Mouse (Mus musculus) retina, embryonic 14.5 days (tissue): Measurements from ENCODE around the gene Tmod1.

Experiments
- DNase-seq: peaks from one replicate; pipeline ENCODE4 v3.0.0-alpha.2; 2015; ENCODE audit warnings: low spot score

Tmod1 gene

DNA sequence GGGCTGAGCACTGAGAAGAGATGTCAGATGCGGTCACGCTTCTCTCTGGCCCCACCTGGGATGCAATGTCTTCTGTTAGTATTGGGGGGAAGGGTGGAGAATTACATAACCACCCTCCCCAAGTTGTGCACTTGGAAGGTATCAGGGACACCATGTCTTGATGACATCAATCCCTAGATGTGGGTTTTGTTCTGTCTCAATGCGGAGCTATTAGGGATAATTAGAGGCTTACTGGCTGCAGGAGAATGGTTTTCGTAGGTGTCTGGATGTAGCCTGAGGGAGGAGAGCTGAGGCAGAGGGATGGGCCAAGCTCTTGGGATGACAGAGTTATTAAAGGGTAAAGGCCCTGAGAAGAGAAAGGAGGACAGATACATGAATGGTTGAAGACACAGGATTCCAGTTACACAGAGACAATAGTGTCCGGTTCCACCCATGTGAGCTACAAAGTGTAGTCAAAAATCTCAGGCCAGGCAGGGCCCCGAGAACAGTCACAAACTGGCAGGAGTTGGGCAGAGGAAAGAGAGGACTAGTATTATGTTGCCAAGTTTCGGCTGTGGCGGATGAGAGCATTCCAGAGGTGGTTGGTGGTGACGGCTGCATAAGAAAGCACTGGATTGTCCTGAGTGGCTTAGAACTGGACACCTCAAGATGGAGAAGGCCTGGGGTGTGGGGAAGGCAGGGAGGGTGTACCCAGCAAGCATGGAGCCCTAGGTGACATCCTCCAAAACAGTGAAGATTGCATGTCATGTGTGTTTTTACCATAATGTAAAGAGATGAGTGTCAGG is 14.8 kb downstream of the Tmod1 start:
- no peak for DNase-seq

DNA sequence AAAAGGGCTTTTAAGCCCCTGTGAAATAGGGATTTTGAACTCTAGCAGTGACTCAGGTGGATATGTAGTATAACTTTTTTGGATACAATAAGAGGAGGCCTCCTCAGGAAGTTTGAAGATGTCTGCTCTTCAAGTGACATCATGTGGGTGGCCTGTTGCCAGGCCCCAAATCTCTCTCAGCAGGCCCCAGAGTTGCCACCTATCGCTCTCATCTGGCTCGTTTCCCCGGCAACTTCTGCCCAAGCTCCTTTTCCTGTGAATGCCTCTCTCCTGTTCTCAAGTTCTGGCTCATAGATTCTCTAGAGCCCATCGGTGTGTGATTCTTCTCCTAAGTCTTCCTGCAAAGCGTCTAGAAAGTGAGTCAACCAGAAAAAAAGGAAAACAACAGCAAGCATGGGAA is 17.4 kb downstream of the Tmod1 start:
- no peak for DNase-seq

DNA sequence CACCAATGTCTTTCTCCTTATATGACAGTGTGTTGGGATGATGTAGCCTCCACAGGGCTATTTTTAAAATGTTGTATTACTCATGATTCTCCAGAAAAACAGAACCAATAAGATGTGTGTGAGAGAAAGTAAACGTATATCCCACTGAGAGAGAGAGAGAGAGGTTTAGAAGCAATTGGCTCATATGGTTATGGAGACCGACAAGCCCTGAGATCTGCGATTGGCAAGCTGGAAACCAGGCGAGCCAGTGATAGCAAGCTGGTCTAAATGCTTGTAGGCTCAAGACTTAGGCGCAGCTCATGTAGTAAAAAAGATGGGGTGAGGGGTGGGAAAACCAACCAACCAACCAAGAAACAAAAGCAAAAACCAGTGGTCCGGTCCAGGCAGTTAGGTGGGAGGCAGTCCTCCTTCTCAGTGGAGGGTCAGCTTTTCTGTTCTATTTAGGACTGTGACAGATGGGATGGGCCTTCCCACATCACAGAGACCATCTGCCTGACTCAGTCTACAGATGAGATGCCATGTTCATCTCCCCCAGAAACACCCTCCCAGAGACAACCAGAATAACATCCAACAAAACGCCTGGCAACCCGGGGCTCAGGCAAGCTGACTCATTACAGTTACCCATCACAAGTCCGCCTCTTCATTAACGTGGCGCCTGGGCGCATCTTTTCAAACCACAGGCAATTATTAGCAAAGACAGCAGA is 22.7 kb downstream of the Tmod1 start:
- DNase-seq = no peak

DNA sequence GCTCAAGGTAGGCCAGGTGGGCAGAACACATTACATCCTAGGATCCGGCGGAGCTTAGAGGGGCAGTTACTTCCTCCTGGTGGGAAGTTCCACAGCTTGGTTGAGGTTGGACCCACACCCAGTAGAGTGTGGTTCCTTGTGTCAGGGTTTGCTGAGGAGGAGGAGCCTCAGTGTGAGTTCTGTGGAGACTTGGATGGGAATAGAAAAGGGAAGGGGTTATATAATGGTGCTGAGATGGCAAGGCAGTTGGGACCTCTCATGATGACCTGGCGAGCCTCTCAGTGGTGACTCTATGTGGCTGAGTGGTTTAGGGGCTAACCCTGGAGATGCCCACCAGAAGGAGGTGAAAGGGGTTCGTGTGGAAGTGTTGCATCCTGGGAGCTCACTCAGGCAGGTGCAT is 25.1 kb downstream of the Tmod1 start:
- no peak for DNase-seq

DNA sequence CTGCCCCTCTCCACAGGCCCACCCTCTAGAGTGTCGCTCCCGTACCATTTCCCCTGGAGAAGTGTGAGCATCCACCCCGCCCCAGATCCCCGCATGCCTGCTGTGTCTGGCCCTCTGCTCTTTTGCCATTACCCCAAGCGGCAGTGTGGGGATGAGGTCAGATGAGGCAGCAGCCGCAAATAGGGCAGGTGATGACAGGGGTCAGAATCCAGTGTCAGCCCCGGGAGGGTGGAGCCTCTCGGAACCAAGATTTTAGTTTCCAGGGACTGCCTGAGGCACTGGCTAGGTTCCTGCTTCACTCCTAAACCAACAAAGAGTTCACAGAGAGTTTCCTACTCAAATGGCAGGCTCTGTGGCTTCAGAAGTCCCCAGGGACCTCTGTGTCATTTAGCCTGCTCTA is 25.5 kb downstream of the Tmod1 start:
- no peak for DNase-seq

DNA sequence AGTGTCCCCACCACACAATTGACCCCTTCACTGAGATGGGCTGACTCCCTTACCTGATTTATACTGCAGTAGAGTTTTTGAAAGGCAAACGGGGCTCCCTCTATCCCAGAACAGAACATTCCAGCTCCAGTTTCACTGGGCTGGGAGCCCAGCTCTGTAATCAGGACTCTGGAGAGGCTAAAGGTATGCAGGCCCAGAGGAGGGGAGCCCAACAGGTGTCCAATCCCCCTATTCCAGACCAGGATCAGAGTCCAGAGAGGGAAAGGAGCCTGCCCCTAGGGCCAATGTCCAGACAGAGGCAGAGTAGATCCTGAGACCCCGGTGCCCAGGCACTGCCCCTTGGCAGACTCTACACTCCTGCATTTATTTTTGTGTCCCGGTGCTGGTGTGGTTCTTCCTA is 26.2 kb downstream of the Tmod1 start:
- DNase-seq = no peak

DNA sequence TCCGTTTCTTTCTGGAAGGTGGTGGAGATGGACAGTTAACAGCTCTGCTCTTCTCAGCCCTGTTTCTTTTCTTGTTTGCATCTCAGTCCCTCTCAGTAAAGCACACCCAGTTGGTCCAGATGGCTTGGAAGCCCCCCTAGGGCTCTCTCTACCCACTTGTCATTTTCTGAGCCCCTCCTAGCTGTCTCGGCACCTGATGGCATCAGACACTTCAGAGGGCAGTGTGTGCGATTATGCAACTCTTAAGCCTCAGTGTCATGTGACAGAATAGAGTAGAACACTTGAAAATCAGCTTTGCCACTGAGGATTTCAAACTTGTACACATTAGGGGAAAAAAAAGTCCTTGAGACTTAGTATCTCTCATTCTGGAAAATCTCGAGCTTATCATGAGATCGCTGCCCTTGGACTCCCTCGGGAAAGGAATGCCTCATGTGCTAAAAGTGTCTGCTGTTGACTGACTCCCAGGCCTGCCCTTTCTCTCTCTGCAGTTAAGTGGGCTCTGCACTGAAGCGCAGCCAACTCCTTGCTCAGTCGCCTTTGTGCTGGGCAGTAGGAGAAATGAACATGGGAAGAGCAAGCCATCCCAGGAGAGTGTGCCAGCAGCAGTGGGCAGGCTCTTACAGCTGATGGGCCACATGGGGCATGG is 27.1 kb downstream of the Tmod1 start:
- no peak for DNase-seq

DNA sequence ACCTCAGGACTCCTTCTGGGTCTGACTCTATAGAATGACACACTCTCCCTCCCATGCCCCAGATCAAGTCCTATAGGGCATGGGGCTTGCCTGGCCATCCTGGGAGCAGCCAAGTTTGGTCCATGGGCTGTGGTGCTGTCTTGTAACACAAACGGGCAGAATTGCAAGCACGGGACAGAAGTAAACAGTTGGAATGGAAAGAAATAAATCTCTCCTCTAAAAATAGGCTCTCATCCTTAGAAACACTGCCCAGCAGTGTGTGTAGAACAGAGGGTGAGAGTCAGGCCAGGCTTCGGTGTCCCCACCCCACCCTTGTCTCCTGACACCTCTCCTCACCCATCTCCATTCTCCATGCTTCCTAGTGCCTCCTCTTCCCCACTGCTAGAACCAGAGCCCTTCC is 29.3 kb downstream of the Tmod1 start:
- no peak for DNase-seq

DNA sequence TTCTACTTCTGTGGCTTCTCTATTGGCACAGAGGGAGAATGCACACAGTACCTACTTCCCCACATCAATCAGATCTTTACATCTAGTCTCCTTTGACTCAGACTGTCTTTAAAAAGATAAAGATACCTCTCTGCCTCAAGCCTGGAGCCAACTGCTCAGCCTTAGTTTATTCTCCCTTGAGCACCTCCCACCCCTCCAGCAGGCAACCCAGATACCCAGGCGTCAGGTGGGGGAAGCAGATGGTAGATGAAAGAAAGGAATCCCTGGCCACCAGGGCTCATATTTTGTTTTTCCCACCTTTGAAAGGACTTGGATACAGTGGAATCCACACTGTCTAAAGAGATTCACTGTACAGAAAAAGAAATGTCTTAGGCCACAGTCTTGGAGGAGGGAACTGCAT is 29.8 kb downstream of the Tmod1 start:
- DNase-seq = no peak

DNA sequence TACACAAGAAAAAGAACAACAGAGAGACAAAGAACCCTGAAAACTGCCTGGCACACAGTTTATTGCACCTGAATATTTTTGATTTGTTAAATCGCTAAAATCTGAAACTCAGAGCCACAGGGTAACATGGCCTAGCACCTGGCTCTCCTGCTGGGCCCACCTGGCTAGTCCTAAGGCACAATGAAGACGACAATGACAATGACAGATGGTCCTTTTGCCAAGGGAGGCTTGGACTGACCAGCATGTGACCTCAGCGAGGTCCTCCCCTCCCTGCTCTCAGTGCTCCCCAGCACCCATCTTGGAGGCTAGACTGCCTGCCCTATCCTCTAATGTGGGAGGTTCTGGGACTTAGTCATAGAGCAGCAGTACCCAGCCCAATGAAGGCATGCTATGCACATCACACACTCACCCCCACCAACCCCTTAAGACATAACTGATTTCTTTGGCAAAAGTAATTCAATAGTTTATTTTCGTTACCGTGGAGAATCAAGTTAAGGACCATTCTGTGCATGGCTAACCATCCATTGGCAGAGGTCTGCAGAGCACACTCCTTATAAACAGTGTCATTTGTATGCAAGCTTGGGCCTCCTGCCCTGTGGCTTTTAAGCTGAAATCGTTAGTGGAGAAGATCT is 31.2 kb downstream of the Tmod1 start:
- DNase-seq = no peak

DNA sequence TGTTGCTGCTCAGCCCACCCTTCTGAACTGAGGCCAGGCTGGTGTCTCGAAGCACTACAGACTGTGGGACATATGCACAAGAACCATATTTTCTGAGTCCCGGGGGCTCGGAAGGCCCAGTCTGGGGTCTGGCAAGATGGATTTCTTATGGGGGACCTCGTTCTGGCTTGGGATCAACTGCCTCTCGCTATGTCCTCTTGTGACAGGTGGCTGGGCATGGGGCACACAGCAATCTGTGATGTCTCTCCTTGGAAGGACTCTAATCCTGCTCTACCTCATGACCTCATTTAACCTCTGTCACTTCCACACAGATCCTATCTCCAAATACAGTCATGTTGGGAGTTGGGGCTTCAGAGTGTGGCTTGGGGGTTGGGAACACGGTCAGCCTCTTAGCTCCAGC is 33.9 kb downstream of the Tmod1 start:
- DNase-seq = no peak

DNA sequence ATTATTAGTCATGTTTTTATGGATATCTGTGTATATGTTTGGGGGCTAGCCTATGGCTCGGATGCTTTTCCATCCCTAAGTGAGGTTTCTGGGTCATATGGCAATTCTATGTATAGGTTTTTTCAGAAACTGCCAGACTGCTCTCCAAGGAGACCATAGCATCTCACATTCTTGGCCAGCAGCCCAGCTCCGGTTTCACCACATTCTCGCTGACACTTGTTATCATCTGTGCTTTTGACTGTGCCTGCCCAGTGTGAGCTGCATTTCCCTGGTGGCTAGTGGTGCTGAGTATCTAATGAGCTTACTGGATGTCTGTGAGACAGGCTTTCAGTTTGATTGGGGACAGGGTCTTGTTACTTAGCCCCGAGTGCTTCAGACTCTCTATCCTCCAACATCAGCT is 35.0 kb downstream of the Tmod1 start:
- DNase-seq = no peak

DNA sequence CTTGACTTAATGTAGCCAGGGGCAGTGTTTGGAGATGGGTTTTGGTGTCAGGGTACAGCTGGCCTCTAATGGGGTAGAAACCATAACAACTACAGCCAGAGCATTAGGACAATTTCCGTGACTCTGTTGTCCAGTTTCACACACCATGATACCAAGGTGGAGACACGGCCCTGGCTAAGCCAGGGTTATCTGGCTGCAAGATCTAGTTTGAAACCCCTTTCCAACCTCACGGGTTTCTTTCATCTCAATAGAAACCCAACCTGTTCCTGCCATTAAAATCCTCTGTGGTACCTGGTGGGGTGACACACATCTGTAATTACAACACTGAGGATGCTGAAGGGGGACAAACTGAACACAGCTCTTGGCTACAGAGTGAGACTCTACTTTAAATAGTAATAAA is 36.9 kb downstream of the Tmod1 start:
- no peak for DNase-seq

DNA sequence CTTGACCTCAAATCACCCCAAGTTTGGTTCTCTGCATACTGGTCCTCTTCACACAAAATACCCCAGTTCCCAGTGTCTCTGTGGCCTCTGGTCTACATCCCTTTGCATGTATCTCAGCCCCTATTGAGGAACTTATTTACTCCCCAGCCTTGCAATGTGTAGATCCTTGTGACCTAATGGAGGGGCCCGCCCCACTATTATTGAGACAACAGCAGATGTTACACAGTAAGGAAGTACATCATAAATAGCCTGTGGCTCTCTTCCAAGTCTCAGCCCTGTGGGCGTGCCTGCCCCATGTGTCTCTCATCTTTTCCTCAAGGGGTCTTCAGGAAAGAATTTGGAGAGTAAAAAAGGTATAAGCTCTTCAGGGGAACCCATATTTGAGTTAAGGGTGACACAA is 38.2 kb downstream of the Tmod1 start:
- no peak for DNase-seq

DNA sequence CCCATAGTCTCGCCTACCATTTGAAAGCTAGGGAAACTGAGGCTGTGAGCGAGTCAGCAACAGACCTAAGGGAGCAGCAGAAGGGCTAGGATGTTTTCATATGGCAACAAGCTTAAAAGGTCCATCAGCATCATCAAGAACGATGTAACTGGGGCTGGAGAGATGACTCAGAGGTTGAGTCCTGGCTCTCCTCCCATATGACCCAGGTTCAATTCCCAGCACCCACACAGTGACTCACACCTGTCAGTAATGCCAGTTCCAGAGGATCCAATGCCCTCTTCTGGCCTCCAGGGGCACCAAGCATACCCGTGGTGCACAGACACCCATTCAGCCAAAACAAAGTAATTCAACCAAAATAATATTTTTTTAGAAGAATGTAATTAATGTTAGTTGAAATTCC is 41.5 kb downstream of the Tmod1 start:
- no peak for DNase-seq

DNA sequence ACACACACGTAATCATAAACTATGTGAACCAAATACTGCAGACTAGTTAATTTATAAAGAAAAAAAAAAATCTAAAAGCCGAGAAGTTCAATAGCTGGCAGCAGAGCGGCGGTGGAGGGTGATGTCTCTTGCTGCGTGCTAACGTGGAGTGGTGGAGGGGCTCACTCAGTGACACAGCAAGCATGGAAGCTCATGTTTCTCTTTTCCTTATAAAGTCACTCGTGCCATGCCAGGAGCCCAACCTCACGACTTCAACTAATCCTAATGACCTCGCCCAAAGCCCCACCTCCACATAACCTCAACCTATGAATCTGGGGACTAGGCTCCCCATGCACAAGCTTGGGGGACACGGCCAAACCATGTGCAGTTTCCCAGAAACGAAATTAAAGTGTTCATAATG is 43.8 kb downstream of the Tmod1 start:
- DNase-seq = no peak

DNA sequence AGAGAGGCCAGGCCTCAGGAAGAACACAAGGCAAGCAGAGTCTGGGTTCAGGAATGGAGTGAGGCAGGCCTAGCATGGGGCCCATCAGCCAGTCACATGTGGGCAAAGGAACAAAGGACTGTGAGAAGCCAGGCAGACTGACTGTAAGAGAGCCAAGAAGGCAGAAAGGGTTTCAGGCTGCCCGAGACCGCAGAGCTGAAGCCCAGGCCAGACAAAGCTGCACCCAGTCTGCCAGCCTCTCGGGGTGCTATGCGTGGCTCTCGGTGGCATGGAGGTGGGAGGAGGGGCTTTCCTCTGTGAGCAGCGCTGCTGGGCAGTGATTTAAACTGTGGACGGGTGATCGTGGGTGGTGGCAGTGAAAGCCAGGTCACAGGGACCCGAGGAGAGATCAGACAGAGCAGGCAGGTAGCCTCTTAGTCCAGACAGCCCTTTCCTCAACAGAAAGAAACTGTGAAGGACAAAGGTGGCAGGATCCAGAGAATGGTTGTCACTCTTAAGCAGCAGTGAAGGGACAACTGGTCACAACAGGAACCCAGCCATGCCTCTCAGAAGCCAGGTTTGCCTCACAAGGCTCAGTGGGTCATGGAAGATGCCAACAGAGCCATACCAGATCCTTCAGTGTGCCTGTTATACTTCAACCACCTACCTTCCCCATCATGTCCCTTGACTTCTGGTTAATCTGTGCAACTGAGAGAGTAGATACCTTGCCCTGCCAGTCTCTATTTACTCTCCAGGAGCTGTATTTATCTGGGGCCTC is 45.9 kb downstream of the Tmod1 start:
- DNase-seq = no peak

DNA sequence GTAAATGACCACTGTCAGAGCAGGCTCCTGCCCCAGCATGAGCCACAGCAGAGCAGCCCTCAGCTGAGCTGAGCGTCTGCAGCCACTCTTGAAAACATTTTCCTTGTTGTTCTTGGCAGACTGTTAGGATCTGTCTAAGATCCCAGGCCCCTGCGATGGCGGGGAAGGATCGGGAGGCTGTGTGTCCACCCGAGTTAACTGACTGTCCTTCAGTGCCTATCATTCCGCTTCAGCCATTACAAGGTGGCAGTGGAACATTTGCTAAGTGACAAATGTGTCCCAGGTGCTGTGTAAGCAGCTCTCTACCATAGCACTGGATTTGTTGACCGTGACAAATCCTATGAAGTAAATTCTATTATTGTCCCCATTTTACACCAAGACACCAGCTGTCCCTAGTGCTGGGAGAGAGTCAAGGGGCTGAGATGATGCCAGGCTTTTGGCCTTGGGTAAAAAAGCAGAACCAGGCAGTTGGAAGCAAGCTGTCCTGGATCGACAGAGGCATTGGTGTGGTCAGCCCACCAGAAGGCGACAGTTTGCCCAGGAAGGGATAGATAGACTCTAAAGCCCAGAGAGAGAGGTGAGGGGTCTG is 46.6 kb downstream of the Tmod1 start:
- no peak for DNase-seq

DNA sequence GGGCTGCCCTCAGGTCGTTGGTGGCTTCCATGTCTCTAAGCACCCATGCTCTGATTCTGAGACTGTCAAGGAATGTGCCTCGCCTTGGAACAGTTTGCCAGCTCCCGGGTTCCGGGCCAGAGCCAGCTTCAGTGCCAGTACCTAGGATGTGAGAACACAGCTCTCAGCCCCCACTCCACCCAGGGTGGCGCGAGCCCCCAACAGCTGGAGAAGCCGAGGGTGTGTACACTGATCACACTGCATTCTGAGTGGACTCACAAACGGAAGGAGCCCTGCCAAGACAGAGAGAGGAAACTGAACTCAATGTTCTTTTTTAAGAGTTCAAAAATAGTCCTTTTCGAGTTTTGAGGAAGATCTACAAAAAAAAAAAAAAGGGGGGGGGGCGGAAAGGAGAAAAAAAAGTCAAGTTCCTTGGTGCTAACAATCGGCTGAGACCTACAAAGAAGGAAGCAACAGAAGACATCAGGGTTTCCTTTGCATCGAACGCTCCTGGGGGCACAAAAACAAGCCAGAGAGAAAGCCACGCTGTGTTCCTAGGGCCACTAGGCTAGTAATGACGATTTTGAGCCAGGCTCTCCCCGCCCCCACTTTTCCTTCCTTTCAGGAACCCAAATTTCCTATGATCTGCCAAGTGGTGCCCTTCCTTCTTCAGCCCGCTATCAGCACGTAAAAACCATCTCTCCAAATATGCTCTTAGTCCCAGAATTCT is 48.1 kb downstream of the Tmod1 start:
- DNase-seq = no peak

DNA sequence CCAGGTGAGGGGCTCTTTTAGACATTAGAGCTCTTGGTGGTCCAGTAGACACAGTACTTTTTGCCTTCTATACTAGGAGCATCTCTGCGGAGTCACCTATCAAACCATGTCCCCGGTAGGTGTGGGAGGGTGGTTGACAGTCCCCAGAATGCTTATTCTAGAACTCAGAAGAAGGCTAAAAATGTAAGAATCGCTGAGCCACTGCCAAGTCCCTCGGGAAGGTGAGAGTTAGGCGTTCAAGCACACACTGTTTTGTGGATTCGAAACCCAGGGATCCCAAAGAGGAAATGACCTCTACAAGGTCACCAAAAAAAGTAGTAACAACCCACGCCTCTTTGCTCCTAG is 48.7 kb downstream of the Tmod1 start:
- no peak for DNase-seq

DNA sequence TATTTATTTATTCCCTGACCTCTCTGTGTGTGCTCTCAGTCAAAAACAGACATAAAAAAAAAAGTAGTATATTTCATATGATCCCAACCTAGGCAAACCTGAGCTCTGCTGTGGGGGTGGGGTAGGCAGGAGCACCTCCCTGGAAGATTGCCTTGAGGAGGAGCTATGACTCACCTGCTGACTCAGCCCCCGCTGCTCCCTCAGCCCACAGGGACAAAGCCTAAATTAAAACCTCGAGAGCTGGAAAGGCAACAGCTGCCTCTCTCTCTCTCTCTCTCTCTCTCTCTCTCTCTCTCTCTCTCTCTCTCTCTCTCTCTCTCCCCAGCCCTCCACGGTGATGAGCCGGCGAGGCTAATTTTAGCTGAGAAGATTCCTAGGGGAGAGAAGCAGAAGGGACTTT is 49.1 kb downstream of the Tmod1 start:
- no peak for DNase-seq
